Mouse (Mus musculus) brain, embryonic 14.5 days (tissue): Measurements from ENCODE around the gene Dhrs7. TPM values are rescaled to one million over a fixed set of nuclear protein-coding genes. Genes with fewer than 3 reads are reported as not detected.
"Not testable (repeated sequence)": the region's sequence is repeated elsewhere in the genome, so short reads cannot be mapped to it uniquely, and the experiment has no call there.

Experiments
- DNase-seq: peaks from one replicate; pipeline ENCODE4 v3.0.0-alpha.2; 2011; ENCODE audit warnings: low read depth
- CTCF ChIP-seq: fragments of 200-500 bp; IDR thresholded peaks from 2 replicates; pipeline ENCODE4 v1.5.1; 2012; ENCODE audit warnings: inconsistent platforms, mild to moderate bottlenecking, moderate library complexity, borderline replicate concordance; ENCODE audit not compliant: insufficient read depth, insufficient read length; ENCODE audit errors: extremely low read depth
- POLR2A ChIP-seq: fragments of 200-500 bp; IDR thresholded peaks from 2 replicates; pipeline ENCODE4 v1.6.1; 2012; ENCODE audit warnings: mild to moderate bottlenecking, inconsistent platforms, borderline replicate concordance; ENCODE audit not compliant: poor library complexity, insufficient read depth, insufficient read length, severe bottlenecking; ENCODE audit errors: extremely low read depth
- polyA plus RNA-seq: library from polyadenylated mRNA; depleted of rRNA; stranded (reverse); fragments of >200 nt; gene quantifications from 2 replicates; pipeline ENCODE4 v1.2.3, GENCODE M21; 2012; rRNA removed

The Dhrs7 gene
- 6.0 and 6.8 TPM in 2 replicates for polyA plus RNA-seq

GRCm38 (mm10) chr12:72664735-72665337, at the start of gene Dhrs7:
Dhrs7 (minus strand) TSS chr12:72664909.
- peak; percentile 86 for DNase-seq
- TF ChIP-seq CTCF, result peak; percentile 16; the same call in 1 of the 2 replicates
- TF ChIP-seq POLR2A, result 0 out of 2 replicates have a peak, but pooled peaks have one; percentile 14

DNA sequence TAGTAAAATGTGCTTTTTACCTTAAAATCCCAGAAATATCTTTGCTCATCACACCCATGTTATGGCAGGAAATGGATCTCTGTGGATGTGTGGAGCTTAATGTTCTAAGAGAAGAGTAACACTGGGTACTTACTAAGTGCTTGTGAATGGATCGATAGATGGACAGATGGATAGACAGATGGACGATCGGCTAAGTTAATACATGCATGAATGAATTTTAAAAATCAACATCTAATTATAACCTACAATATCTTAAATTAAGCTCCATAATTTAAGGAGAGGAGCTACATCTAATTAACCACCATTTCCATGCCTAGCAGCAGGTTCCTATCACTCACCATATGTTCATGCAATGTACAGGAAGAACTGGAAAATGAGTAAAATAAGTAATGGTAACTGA, 45.3 kb upstream of the Dhrs7 start:
- TF ChIP-seq POLR2A (no peak), CTCF (no peak)
- peak; percentile 68 for DNase-seq

DNA sequence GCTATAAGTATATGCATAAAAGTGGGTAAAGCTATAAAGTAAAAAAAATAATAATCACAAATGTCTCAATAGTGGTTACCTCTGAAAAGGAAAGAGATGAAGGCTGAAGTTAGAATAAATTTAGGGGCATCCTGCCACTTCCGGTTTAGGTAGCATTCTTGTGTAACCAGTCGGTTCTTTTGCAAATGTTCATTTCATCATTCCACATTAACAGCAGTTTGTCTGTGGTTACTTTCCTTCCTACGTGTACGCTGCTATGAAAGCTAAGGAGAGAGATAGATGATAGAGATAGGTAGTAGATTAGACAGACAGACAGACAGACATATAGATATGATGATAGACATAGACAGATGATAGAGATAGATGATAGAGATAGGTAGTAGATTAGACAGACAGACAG, 39.4 kb upstream of the Dhrs7 start:
- no peak for TF ChIP-seq POLR2A
- TF ChIP-seq CTCF, result no peak

DNA sequence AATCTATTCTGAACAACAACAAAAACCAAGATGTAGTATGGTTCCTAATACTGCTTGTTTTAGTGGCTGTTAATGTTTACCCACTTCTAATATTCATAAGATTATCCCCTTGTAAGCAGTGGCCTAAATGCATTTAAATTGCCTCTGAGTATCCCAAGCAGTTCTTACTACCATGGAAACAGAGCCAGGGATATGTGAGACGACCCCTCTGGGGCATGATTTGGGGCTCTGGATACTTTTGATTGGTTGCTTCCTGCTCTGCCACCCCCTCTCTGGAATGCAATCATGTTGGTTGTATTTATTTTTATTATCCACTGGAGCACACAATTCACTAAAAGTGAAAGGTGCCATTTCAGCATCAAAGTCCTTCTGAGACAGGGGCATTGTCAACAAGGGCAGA, 35.3 kb upstream of the Dhrs7 start:
- no peak for TF ChIP-seq POLR2A
- TF ChIP-seq CTCF, result no peak
- DNase-seq, result peak; percentile 40

More for the DNA sequence above, 39.4 kb upstream of the Dhrs7 start:
- DNase-seq, result no peak

DNA sequence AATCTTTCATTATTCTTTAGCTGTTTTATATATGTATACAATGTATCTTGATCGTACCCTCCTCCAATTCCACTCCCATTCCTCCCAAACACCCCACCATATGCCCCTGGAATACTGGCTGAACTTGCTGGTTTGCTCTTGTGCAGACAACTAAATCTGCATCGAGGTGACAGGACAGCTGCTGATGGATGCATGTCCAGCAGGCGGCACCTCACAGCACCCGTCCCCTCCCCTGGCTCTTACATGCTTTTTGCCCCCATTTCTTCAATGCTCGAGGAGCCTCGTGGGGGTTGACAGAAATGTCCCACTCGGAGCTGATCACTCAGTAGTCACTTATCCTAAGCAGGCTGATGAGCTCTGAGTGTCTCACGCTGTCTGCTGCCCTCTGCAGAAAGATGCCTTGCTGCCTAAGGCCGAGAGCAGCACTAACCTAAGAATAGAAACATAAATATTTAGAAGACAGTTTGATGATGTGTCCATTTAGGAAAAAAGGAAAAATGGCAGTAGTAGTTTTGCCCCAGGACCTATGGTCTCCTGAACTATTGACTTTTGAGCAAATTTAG, 30.3 kb upstream of the Dhrs7 start:
- DNase-seq, result no peak

DNA sequence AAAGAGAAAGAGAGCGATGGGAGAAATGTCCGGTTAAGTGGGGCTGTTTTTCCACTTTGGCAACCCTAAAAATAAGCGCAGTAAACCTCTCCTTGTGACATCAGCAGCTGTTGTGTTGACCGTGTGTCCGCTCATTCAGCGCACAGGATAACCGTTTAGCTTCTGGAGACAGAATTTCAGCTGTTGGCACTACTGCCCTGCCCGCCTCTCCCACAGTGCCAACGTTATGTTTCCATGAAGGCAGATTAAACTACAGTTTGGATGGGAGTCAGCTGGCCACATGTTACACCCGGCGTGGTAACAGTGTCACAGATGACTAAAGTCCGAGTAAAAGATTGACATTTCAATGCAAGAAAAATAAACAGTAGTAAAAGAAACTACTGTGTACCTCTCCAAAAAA, 29.7 kb upstream of the Dhrs7 start:
- no peak for TF ChIP-seq POLR2A
- no peak for TF ChIP-seq CTCF
- DNase-seq, result peak; percentile 12

More for the DNA sequence above, 30.3 kb upstream of the Dhrs7 start:
- TF ChIP-seq POLR2A (no peak), CTCF (peak; percentile 15; the same call in 1 of the 2 replicates)

- peak; percentile 77 for DNase-seq
Observed at GRCm38 (mm10) chr12:72693895-72694294, 29.2 kb upstream of the Dhrs7 start.

DNA sequence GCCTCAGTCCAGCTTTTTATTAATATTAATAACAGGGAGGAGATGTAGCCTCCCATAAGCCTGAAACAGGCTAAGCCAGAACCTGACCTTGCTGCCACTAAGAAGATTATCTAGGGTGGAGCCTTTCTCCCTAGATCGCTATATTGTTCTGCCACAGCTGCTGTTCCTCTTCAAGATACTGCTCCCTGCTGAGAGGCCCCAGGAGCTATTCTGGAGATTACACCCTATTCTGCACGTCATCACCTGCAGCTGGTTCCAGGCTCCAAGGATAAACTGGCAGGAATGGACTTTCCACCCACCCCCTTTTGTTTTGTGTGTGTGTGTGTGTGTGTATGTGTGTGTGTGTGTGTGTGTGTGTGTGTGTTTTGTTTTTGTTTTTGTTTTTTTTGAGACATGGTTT, 23.6 kb upstream of the Dhrs7 start:
- DNase-seq, result not testable (repeated sequence)

More at GRCm38 (mm10) chr12:72693895-72694294, 29.2 kb upstream of the Dhrs7 start:
- TF ChIP-seq CTCF, result no peak
- TF ChIP-seq POLR2A, result no peak

DNA sequence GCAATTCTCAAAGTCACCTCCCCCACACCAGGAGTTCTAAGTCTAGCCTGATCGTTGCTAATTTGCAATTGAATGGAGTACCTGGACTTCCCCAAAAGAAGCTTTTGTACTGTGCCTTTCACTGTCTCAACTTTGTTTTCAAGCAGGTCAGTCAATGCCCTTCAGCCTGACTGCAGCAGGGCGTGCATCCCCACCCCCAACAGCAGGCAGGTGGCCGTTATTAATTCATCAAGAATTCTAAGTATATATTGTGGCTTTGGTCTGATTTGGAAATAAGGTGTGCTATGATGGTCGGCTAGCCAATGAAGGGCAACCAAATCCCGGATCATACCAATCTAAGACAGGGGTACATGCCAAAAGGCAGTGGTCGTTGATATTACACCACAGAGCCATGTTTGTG, 23.0 kb upstream of the Dhrs7 start:
- not testable (repeated sequence) for DNase-seq

DNA sequence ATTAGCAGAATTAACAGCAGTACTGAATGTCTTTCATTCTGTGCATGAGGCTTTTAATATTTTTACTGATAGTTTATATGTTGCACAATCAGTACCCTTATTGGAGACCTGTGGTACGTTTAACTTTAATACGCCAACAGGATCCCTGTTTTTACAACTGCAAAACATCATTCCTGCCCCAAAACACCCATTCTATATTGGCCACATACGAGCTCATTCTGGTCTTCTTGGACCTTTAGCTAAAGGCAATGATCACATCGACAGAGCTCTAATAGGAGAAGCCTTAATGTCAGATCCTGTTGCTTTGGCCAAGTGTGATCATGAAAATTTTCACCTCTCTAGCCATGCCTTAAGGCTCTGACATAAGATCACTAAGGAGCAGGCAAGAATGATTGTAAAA, 21.9 kb upstream of the Dhrs7 start:
- DNase-seq, result not testable (repeated sequence)

DNA sequence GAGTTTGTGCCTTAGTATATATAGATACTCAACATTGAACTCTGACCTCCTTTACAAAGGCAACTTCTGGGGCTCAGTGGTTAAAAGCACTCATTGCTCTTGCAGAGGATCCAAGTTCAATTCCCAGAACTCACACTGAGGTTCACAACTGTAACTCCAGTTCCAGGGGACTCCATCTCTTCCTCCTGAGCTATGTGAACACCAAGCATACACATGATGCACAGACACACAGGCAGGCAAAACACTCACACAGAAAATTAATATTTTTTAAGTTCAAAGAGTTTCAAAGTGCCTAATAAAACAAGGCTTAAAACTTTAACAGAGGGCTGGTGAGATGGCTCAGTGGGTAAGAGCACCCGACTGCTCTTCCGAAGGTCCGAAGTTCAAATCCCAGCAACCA, 18.9 kb upstream of the Dhrs7 start:
- TF ChIP-seq CTCF, result no peak
- no peak for TF ChIP-seq POLR2A
- no peak for DNase-seq

DNA sequence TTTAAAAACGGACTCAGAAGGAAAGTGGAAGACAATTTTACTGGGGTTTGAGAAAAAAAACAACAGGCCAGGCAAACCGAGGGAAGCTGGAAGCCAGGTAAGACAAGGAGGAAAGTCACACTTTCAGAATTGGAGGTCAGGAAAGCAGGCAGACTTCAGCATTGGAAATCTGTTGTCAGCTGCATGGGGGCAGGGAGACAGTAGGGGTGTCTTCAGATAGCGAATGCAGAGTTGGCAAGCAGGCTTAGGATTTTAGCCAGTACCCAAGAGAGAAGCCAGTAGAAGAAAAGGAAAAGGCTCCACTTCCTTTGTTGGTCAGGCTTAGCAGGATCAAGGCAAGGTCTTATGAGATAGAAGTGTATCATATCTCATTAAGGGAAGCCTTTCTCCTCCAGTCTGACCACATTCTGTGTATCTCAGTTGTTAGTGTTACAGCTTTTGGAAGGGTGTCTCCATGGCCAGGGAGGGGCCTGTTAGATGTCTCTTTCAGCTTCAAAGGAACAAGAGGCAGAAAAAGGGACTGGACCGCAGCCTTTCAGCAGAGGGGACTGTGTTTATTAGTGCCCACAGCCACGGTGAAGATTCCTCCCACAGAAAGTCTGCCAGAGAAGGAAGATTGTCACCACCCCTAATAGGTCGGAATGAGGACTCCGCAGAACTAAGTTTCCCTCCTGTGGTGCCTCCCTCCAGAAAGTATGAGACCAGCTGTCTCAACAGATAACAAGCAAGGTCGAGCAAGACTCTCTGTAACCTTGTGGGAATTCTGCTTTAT, 18.0 kb upstream of the Dhrs7 start:
- TF ChIP-seq CTCF (no peak), POLR2A (no peak)
- DNase-seq, result no peak
